Mouse (Mus musculus) liver, adult (tissue): ENCODE measurements at regions not wholly inside any gene's neighbourhood (a gene's known extent, or its start where the extent isn't known, plus 50 kb on each side); places are given as distances from the start of the nearest gene placed in this dataset.

Experiments
- GATA4 ChIP-seq: IDR thresholded peaks from 2 replicates; pipeline ENCODE4 v1.6.1; 2014; ENCODE audit warnings: mild to moderate bottlenecking, low read length; ENCODE audit not compliant: insufficient replicate concordance

GRCm38 (mm10) chr17:87565631-87566030, 70.1 kb upstream of the Epcam start:
- TF ChIP-seq GATA4: no peak

GRCm38 (mm10) chr17:87566296-87566695, 69.5 kb upstream of the Epcam start:
- TF ChIP-seq GATA4: no peak

GRCm38 (mm10) chr17:87566996-87567395, 68.8 kb upstream of the Epcam start:
- TF ChIP-seq GATA4: no peak; the same call in 1 of the 2 replicates

- no peak for TF ChIP-seq GATA4
Observed at GRCm38 (mm10) chr17:87567475-87567874, 68.3 kb upstream of the Epcam start.

- TF ChIP-seq GATA4: no peak
Observed at GRCm38 (mm10) chr17:87569981-87570380, 65.8 kb upstream of the Epcam start.

- no peak for TF ChIP-seq GATA4
Observed at GRCm38 (mm10) chr17:87570676-87571344, 65.0 kb upstream of the Epcam start.

GRCm38 (mm10) chr17:87571345-87571932, 64.3 kb upstream of the Epcam start:
- no peak for TF ChIP-seq GATA4

- no peak for TF ChIP-seq GATA4
Observed at GRCm38 (mm10) chr17:87583575-87583974, 52.2 kb upstream of the Epcam start.

- TF ChIP-seq GATA4: no peak
Observed at GRCm38 (mm10) chr17:87585355-87585754, 50.4 kb upstream of the Epcam start.
